Mouse (Mus musculus) heart, postnatal 25 days (tissue): ENCODE results near the gene Cldn3. TPM values are rescaled to one million over a fixed set of nuclear protein-coding genes. Genes with fewer than 3 reads are reported as not detected.
"Not testable (repeated sequence)": the region's sequence is repeated elsewhere in the genome, so short reads cannot be mapped to it uniquely, and the experiment has no call there.

Experiments used
- DNase-seq: peaks from one replicate; pipeline ENCODE4 v3.0.0; 2022; ENCODE audit warnings: low spot score
- intact Hi-C: fragments of 180-260 bp; cut with DNase I; formaldehyde crosslinking; loops from one replicate; pipeline ENCODE4 v1.15.1; 2025
- total RNA-seq, 2 experiments: library from RNA; stranded (reverse); gene quantifications; 2 replicates each; pipeline ENCODE4 v1.2.3; 2021

Cldn3 gene
- total RNA-seq, 2 experiments from 2014 or later = not detected

- DNase-seq = not testable (repeated sequence)
- intact Hi-C loops = loop anchor here (1.0 to 5.0 kb wide), 3 partner anchors 32 to 217 kb away; partner anchors contain the start of genes Eln and Mettl27
Measured at GRCm38 (mm10) chr5:134964655-134965054, 21.4 kb upstream of the Cldn3 start.

- intact Hi-C loops = loop anchor here (1.0 to 5.0 kb wide), 3 partner anchors 33 to 218 kb away; partner anchors contain the start of genes Eln and Mettl27
- DNase-seq = no peak
Measured at GRCm38 (mm10) chr5:134965473-134965851, 20.6 kb upstream of the Cldn3 start.

- intact Hi-C loops = loop anchor here (1.0 to 5.0 kb wide), 3 partner anchors 34 to 219 kb away; partner anchors contain the start of genes Eln and Mettl27
- DNase-seq = no peak
Measured at GRCm38 (mm10) chr5:134965852-134966821, 19.9 kb upstream of the Cldn3 start.

- DNase-seq = no peak
Measured at GRCm38 (mm10) chr5:134967164-134967944, 18.7 kb upstream of the Cldn3 start.

GRCm38 (mm10) chr5:134970671-134971070 is 15.3 kb upstream of the Cldn3 start:
- no peak for DNase-seq
- intact Hi-C loops = no loop called here

More at GRCm38 (mm10) chr5:134967164-134967944, 18.7 kb upstream of the Cldn3 start:
- intact Hi-C loops = loop anchor here (5.0 kb wide), 1 partner anchor 220 kb away; the partner anchor contains the start of gene Eln

GRCm38 (mm10) chr5:134973081-134973480 is 12.9 kb upstream of the Cldn3 start:
- intact Hi-C loops = no loop called here

GRCm38 (mm10) chr5:134973526-134973925 is 12.5 kb upstream of the Cldn3 start:
- intact Hi-C loops = no loop called here
- DNase-seq = no peak

More at GRCm38 (mm10) chr5:134973081-134973480, 12.9 kb upstream of the Cldn3 start:
- DNase-seq = no peak

GRCm38 (mm10) chr5:134974294-134974693 is 11.7 kb upstream of the Cldn3 start:
- intact Hi-C loops = no loop called here
- DNase-seq = no peak

GRCm38 (mm10) chr5:134974921-134975320 is 11.1 kb upstream of the Cldn3 start:
- no peak for DNase-seq
- intact Hi-C loops = no loop called here

GRCm38 (mm10) chr5:134976164-134976563 is 9.8 kb upstream of the Cldn3 start:
- intact Hi-C loops = no loop called here

GRCm38 (mm10) chr5:134976577-134977250 is 9.3 kb upstream of the Cldn3 start:
- DNase-seq = no peak
- intact Hi-C loops = no loop called here

More at GRCm38 (mm10) chr5:134976164-134976563, 9.8 kb upstream of the Cldn3 start:
- no peak for DNase-seq

GRCm38 (mm10) chr5:134977837-134978236 is 8.2 kb upstream of the Cldn3 start:
- intact Hi-C loops = no loop called here
- DNase-seq = no peak

GRCm38 (mm10) chr5:134981149-134981548 is 4.9 kb upstream of the Cldn3 start:
- DNase-seq = no peak
- intact Hi-C loops = no loop called here

- no peak for DNase-seq
- intact Hi-C loops = no loop called here
Measured at GRCm38 (mm10) chr5:134983111-134983510, 2.9 kb upstream of the Cldn3 start.

GRCm38 (mm10) chr5:134983771-134984170 is 2.2 kb upstream of the Cldn3 start:
- DNase-seq = no peak
- intact Hi-C loops = no loop called here

- DNase-seq = no peak
- intact Hi-C loops = no loop called here
Measured at GRCm38 (mm10) chr5:134986298-134987268, 569 bp downstream of the Cldn3 start.

- no peak for DNase-seq
- intact Hi-C loops = no loop called here
Measured at GRCm38 (mm10) chr5:134989166-134989565, 3.2 kb downstream of the Cldn3 start.

GRCm38 (mm10) chr5:134989741-134990140 is 3.7 kb downstream of the Cldn3 start:
- intact Hi-C loops = no loop called here
- no peak for DNase-seq

- intact Hi-C loops = no loop called here
- DNase-seq = no peak
Measured at GRCm38 (mm10) chr5:134992566-134992965, 6.6 kb downstream of the Cldn3 start.
